Mouse (Mus musculus): ENCODE data around the gene Rtp2.

GRCm38 (mm10) chr16:23934397-23934796 lies 2.2 kb upstream of the Rtp2 start:
- TF ChIP-seq TAL1 (conservative IDR thresholded peaks at IDR 0.05; ENCODE audit: low read depth, low read length) (no peak), CTCF (IDR thresholded peaks at IDR 0.05; ENCODE audit: low read depth, low read length) (no peak), GATA1 (IDR thresholded peaks at IDR 0.05; ENCODE audit: borderline replicate concordance, low read length) (no peak), POLR2AphosphoS5 (IDR thresholded peaks at IDR 0.05; ENCODE audit: insufficient replicate concordance, low read depth, low read length) (no peak)

Data from G1E (cell line).